Mouse (Mus musculus) liver, embryonic 14 days (tissue): ENCODE data around the gene Gm10985. TPM values are rescaled to one million over a fixed set of nuclear protein-coding genes. Genes with fewer than 3 reads are reported as not detected.

Experiments
- polyA plus RNA-seq: library from polyadenylated mRNA; depleted of rRNA; stranded (reverse); fragments of >200 nt; gene quantifications from 2 replicates; pipeline ENCODE4 v1.2.3, GENCODE M21; 2012; rRNA removed

Gm10985 gene
- polyA plus RNA-seq: not detected in 2 replicates

GRCm38 (mm10) chr3:53844786-53845185 lies at the start of gene Gm10985:
Gene Gm10985 (plus strand): TSS chr3:53845086.

GRCm38 (mm10) chr3:53863383-53864220 lies 18.7 kb downstream of the Gm10985 start, which contains the start of gene Ufm1:
Gene Ufm1 (minus strand): TSS chr3:53863830.

Other genes with a start within 250 kb of the Gm10985 start
- 0.71 and 0.83 TPM in 2 replicates for gene Frem2, start 187.7 kb upstream of the Gm10985 start, polyA plus RNA-seq
- 9.4 and 10.0 TPM in 2 replicates for gene Ufm1, start 18.7 kb downstream of the Gm10985 start, polyA plus RNA-seq